Mouse (Mus musculus) ES-E14 (cell line): ENCODE results near the gene Upk3a. TPM values are rescaled to one million over a fixed set of nuclear protein-coding genes. Genes with fewer than 3 reads are reported as not detected.

Experiments used
- DNase-seq: peaks from one replicate; pipeline ENCODE4 v3.0.0-alpha.2; 2013; ENCODE audit warnings: low read depth, low spot score
- H3K27ac ChIP-seq: 2 replicates; pipeline ENCODE4 v1.5.1; 2012; ENCODE audit warnings: low read depth, mild to moderate bottlenecking, low read length, moderate library complexity, mixed read lengths; ENCODE audit not compliant: poor library complexity, insufficient read depth, severe bottlenecking
- H3K36me3 ChIP-seq: 2 replicates; pipeline ENCODE4 v1.6.1; 2012; ENCODE audit warnings: mild to moderate bottlenecking, low read length, moderate library complexity, mixed read lengths; ENCODE audit not compliant: control insufficient read depth, poor library complexity, insufficient read depth, severe bottlenecking
- H3K4me1 ChIP-seq, 2 experiments: fragments of 150-350 bp in 1 of 2; sonication (generic) in 1 of 2; 2 replicates each; pipeline ENCODE4 v1.6.1; 2012; ENCODE audit warnings: low read length in 2 of 2, mild to moderate bottlenecking in 1 of 2, mixed read lengths in 1 of 2; ENCODE audit not compliant: control insufficient read depth in 2 of 2, insufficient read depth in 2 of 2, poor library complexity in 1 of 2
- H3K4me3 ChIP-seq, 2 experiments: fragments of 150-350 bp in 1 of 2; sonication (generic) in 1 of 2; 2 replicates each; pipeline ENCODE4 v1.5.1; 2012; ENCODE audit warnings: low read length in 2 of 2, low read depth in 1 of 2, mild to moderate bottlenecking in 1 of 2, mixed read lengths in 1 of 2; ENCODE audit not compliant: insufficient read depth in 1 of 2, poor library complexity in 1 of 2, severe bottlenecking in 1 of 2
- H3K9ac ChIP-seq: 2 replicates; pipeline ENCODE4 v1.6.1; 2012; ENCODE audit warnings: low read depth, mild to moderate bottlenecking, low read length, mixed read lengths; ENCODE audit not compliant: poor library complexity, insufficient read depth, severe bottlenecking
- H3K9me3 ChIP-seq: fragments of 150-350 bp; sonication (generic); 2 replicates; pipeline ENCODE4 v1.6.1; 2012; ENCODE audit warnings: low read depth, mild to moderate bottlenecking, low read length; ENCODE audit not compliant: control insufficient read depth, insufficient read depth
- CHD2 ChIP-seq: IDR thresholded peaks from 2 replicates; pipeline ENCODE4 v1.6.1; 2014; ENCODE audit warnings: mild to moderate bottlenecking, low read depth, low read length, inconsistent platforms
- HCFC1 ChIP-seq: IDR thresholded peaks from 2 replicates; pipeline ENCODE4 v1.6.1; 2012; ENCODE audit warnings: low read length, inconsistent platforms, borderline replicate concordance; ENCODE audit not compliant: insufficient read depth
- MAFK ChIP-seq: IDR thresholded peaks from 2 replicates; pipeline ENCODE4 v1.6.1; 2014; ENCODE audit warnings: mild to moderate bottlenecking, low read depth, low read length, inconsistent platforms; ENCODE audit not compliant: insufficient read depth
- ZC3H11A ChIP-seq: IDR thresholded peaks from 2 replicates; pipeline ENCODE4 v1.6.1; 2012; ENCODE audit warnings: low read depth, mild to moderate bottlenecking, inconsistent platforms, low read length, borderline replicate concordance
- ZNF384 ChIP-seq: IDR thresholded peaks from 2 replicates; pipeline ENCODE4 v1.6.1; 2012; ENCODE audit warnings: low read depth, low read length, inconsistent platforms
- in situ Hi-C, 2 experiments: fragments of 600-800 bp; cut with MboI; formaldehyde crosslinking; loops; one replicate each; pipeline ENCODE4 v1.15.1; 2025; ENCODE audit warnings: low sequenced_read_pairs in 2 of 2, inconsistent platforms in 1 of 2; ENCODE audit not compliant: unreplicated experiment in 2 of 2
- total RNA-seq: library from RNA; depleted of rRNA; stranded (reverse); fragments of 300-350 nt; gene quantifications from 2 replicates; pipeline ENCODE4 v1.2.3, GENCODE M21; 2012

The Upk3a gene
- total RNA-seq, 1 experiment, result 0.18 TPM

DNA sequence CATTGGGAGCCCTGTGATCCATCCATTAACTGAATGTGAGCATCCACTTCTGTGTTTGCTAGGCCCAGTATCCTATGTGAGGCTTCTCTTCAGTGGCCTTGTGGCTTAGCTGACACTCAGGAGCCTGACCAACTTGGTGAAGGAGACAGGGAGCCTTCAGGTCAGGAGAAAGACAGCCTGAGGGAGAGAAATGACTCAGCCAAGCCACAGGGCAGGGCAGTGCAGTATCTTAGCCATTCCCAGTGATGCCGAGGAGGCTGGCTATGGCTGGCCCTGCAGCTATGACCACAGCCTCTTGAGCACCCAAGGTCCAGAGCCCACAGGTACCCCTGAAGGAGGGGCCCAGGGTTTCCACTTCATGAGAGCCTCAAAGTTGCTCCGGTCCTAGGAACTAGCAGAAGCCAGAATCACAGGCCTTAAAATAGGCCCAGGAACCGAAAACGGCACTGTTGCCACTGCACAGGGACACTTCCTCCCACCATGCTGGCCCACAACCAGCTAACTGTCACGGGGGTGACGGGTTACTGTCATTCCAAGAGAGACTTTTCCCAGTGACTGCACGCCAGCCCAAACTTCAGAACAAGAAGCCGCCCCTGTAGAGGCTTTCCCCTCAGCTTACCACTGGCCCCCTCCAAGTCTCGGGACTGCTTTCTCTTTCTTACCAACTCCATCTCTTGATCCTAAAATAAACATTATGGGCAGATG, 35.2 kb upstream of the Upk3a start:
- Histone ChIP-seq H3K9ac (no peak overlapping the region), H3K9me3 (no peaks in the 10 kb centered on the region), H3K4me1 (peaks cover 0 to 5% of the 10 kb centered on the region in 2 experiments; a peak in 1 of 4 replicates), H3K36me3 (no peaks in the 10 kb centered on the region), H3K27ac (0 out of 2 replicates have a peak overlapping the region, but pooled peaks have one; percentile 31), H3K4me3 (no peak overlapping the region)
- TF ChIP-seq ZC3H11A, result no peak
- no peak for TF ChIP-seq MAFK
- TF ChIP-seq HCFC1, result no peak
- no peak for TF ChIP-seq ZNF384
- no peak for DNase-seq
- in situ Hi-C loops, result no loop called here

GRCm38 (mm10) chr15:84982888-84983287, 34.1 kb upstream of the Upk3a start:
- in situ Hi-C loops, result no loop called here
- TF ChIP-seq CHD2 (no peak), HCFC1 (no peak), MAFK (no peak), ZC3H11A (no peak)
- H3K27ac ChIP-seq, result no peak overlapping the region
- DNase-seq, result no peak
- no peaks in the 10 kb centered on the region for H3K36me3 ChIP-seq
- no peak overlapping the region for H3K9ac ChIP-seq
- no peak overlapping the region for H3K4me3 ChIP-seq
- peaks cover 0 to 7% of the 10 kb centered on the region in 2 experiments; a peak in 1 of 4 replicates for H3K4me1 ChIP-seq
- no peaks in the 10 kb centered on the region for H3K9me3 ChIP-seq

GRCm38 (mm10) chr15:84983721-84984120, 33.2 kb upstream of the Upk3a start:
- DNase-seq, result no peak
- no peaks in the 10 kb centered on the region for H3K9me3 ChIP-seq
- no peaks in the 10 kb centered on the region for H3K36me3 ChIP-seq
- H3K4me1 ChIP-seq, result peaks cover 2 to 9% of the 10 kb centered on the region in 2 experiments; a peak in 1 of 4 replicates
- TF ChIP-seq ZC3H11A, result no peak
- no peak for TF ChIP-seq MAFK
- no peak for TF ChIP-seq HCFC1
- no peak for TF ChIP-seq CHD2
- no peak for TF ChIP-seq ZNF384
- no peak overlapping the region for H3K4me3 ChIP-seq
- H3K27ac ChIP-seq, result no peak overlapping the region
- in situ Hi-C loops, result no loop called here
- no peak overlapping the region for H3K9ac ChIP-seq

DNA sequence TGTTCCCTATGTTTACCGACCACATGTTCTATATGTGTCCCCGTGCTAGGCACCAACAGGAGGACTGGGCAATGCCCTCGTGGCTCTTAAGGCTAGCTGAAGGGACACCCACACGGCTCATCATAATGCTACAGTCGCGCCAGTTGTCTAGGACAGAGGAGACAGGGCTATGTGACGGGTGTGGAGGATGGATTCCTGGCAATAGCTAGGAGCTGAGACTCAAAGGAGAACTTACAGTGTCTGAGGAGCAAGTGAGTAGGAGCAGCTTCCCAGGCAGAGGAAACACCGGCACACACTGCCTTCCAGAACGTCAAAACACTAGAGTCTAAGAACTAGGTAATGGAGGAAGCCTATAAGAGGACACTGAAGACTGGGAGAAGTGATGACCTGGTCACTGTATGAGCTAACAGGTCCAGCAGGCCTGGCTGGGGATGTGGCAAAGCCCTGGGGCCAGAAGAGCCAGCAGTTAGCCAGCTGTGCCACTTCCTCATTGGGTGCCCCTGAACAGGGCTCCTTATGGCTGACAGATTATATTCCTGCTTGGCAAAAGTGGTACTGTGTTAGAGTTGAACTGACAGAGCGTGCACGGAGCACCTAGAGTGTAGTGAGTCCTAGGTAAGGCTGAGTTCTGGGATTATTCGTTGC, 31.3 kb upstream of the Upk3a start:
- no peak overlapping the region for H3K4me3 ChIP-seq
- in situ Hi-C loops, result no loop called here
- DNase-seq, result no peak
- H3K36me3 ChIP-seq, result no peaks in the 10 kb centered on the region
- no peak overlapping the region for H3K27ac ChIP-seq
- H3K4me1 ChIP-seq, result peaks cover 2 to 9% of the 10 kb centered on the region in 2 experiments; a peak in 1 of 4 replicates
- no peak overlapping the region for H3K9ac ChIP-seq
- TF ChIP-seq ZNF384, result no peak
- no peak for TF ChIP-seq HCFC1
- no peak for TF ChIP-seq ZC3H11A
- TF ChIP-seq CHD2, result no peak
- TF ChIP-seq MAFK, result no peak
- H3K9me3 ChIP-seq, result no peaks in the 10 kb centered on the region
